Mouse (Mus musculus) layer of hippocampus, adult 18-20 months (tissue): ENCODE measurements around the gene Cep135. TPM values are rescaled to one million over a fixed set of nuclear protein-coding genes. Genes with fewer than 3 reads are reported as not detected.
A peak's percentile ranks its signal among the peaks of the same experiment; 100 is the strongest.

ENCODE experiments used
- DNase-seq, 2 experiments: peaks; one replicate each; pipeline ENCODE4 v3.0.0; 2022; ENCODE audit warnings: low spot score in 2 of 2
- total RNA-seq, 2 experiments: library from RNA; stranded (reverse); gene quantifications; 2 replicates each; pipeline ENCODE4 v1.2.3; 2021

Cep135 gene
- total RNA-seq, 2 experiments from 2014 or later = 6.0 to 6.7 TPM

DNA sequence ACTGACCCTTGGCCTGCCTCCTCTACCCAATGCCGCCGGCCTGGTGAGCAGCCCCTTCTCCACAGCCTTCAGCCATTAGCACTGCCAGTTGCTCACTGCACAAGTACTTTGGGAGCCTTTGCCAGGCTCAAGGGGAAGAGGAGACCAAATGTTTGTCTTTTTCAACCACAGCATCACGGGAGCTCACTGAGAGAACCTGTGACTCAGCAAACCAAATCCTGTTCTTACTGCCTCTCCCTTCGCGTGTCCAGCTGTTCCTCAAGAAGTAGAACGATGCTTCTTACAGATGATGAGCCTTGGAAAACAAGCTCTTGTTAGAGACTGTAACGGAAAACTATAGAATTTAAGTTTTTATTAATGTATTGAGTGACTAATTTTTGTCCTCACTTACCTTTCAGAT is 55.7 kb downstream of the Cep135 start:
- DNase-seq = no peak

DNA sequence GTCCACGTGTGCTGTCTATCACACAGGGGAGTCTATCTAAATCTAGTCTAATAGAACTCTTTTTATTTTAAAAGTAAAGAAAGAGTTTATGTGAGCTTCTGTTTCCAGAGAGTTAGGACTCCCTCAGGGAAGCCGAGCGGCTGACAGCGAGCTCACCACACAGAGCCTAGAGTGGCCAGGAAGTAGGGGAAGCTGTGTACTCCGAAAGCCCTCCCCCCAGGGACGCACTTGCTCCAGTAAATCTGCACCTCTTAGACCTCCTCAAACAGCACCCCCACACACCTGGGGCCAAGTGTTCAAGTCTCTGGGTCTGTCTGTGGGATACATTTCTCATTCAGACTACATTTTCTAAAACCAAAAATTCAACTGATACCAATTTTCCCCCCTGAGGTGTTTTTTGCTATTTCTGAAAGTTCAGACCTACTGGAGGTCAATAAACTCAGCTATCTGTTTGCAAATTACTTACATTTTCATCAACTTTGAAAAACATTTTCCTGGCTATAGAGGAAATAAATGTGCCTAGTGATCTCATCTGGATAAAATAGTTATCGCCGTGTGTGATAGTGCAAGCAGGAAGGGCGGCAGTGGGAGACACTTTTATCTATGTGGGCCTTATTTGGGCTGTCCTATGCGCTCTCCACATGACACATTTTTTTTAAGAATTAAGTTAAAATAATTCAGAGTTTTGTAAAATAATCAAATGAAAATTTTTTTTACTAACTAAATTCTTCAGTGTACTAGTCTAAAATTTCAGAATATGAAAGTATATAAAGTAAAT is 56.8 kb downstream of the Cep135 start:
- DNase-seq = no peak

DNA sequence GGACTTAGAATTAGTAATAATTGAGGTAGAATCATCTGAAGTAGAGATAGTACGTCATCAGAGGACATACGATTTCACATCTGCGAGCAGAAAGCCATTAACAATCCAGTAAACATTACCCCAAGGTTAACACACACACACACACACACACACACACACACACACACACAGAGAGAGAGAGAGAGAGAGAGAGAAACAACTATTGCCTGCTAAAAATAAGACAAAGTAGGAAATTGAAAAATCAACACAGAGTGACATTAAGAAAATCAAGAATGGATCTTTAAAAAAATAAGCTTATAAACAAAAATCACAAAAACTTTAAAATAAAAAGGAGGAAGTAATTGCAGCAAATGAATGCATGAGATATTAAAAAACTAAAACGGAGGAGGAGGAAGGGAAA is 61.4 kb downstream of the Cep135 start:
- no peak for DNase-seq

DNA sequence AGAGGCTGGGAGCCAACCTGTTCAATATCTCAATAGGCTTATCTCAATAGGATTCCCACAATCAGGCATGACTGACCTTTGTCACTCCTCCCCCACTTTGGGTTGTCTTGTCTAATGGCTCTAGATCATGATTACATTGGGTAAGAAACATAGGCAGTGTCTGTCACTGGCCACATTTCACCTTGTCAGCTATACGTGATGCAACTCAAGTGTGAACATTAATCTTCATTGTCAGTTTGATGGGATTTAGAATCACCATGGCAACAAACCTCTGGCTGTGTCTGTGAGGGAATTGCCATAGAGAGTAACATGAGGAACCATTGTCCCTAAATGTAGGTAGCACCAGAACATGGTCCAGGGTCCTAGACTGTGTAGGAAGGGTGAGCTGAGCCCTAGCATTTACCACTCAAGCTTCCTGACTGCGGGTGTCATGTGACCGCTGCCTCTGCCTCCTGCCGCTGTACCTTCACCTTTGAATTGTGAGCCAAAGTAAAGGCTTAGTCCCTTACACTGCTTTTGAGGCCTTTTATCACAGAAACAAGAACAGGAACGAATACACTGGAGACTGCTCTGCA is 62.7 kb downstream of the Cep135 start:
- no peak for DNase-seq

DNA sequence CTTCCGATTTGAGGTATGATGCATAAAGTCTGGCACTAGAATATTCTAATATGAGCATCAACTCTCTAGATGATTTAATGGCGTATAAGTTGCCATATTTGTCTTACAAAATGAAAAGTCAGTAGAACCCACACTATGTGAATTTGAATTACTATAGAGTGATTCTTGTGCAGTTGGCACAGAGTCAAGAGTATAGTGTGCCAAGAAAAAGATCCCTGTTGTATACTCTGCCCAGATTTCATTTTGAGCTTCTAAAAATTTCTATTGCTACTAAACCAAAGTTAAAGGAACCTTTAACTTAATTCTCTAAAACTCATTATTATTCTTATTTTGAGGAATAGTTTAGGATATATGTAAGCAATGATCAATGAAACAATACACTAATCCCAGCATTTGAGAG is 67.7 kb downstream of the Cep135 start, which contains the start of gene C530008M17Rik:
C530008M17Rik (plus strand) TSS at position 301 of the 400 bp plus-strand sequence.
- no peak for DNase-seq

DNA sequence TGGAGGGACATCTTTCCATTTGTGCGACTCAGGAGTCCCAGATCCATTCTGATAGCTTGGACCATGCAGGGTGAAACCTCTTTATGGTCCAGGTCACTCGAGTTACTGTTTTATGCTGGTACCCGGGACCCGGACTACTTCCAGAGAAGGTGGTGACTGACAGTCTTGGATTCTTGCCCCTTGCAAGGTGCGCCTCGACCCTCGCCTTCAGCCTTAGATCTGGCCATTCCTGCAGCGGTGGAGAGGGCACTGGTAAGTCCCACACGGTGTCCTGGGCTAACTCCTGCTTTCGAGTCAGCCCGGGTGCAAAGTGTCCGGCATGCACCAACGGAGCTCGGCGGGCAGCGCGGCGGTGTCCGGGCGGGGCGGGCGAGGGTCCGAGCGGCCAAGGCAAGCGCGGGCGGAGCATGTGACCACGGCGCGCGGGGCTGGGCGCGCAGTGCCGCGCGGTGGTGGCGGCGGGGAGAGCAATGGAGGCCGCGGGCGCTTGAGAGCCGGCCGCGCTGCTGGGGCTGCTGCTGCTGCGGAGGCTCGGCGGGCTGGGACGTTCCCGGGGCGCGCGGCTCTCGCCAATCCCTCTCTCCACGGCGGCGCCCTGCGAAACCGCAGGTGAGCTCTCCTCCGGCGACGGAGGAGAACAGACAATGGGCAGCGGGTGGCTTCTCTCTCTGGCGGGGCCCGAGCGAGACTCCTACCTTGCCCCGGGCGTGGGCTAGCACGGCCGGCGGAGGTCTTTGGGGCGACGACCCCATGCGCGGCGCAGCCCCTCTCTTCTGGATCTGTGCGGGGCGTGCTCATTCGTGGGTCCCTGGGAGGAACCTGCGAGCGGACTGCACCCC is 69.0 kb downstream of the Cep135 start:
- peak; percentile 57 to 67 for DNase-seq

DNA sequence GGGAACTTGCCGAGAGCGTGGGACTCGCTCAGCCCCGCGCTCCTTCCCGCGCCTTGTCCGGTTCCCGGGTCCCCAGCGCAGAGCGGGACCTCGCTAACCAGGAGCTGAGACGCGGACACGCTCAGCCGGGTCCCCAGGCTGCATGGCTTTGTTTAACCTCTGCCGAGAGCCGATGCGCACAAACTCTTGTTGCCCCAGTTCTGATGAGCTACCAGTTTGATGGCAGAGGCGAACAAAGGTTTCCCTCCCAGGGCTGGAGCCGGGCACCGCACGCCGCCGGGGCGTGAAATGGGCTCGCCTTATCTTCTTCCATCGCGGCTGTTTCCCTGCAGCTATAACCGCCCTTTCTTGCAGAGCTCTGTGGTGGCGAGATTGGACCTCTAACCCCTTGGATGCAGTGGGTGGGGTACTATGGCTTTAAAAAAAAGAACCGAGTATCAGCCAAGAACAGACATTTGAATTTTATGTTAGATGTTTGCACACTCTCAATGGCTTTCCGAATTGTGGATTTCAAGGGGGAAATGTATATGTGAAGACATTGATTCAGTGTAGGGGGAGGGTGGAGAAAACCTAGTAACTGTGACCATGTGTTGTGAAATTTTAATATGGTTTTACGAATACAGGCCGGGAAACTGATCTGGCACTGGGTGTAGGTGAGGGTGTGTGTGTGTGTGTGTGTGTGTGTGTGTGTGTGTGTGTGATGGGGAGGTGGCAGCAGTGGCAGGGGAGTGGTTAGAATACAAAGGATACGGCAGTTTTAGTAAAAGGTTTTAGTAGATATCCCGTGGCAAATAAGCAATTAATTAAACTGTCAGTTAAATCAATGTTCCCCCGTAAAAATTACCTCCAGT is 69.8 kb downstream of the Cep135 start:
- peak in 1 of 2 experiments; percentile 34 for DNase-seq

DNA sequence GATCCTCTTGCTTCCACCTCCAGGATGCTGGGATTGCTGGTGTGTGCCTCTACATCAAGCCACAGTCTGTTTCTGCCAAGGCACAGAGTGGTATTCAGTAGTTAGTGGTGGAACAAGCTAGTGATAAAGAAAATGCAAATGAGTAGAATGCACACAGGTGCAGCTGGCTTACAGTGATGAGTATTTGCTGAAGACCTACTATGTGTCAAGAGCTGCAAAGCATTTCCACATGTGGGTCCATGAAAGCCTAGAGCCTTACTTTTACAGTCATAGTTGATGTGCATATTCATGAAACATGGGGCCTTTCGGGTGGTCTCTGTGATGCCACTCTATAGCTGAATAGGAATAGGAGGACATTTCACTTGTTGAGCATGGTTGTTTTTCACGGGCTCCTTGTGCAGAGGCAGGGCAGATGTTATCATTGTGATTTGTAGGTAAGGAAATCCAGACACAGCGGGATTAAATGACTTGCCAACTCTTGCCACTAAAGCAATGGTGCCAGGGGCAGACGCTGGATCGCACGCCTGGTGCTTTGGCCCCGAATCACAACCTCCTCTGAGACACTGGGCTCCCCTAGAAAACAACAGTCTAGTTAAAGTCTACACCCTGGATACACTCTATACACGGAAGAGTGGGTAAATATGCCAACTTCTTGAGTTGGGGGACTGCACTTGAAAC is 71.6 kb downstream of the Cep135 start:
- DNase-seq = no peak

DNA sequence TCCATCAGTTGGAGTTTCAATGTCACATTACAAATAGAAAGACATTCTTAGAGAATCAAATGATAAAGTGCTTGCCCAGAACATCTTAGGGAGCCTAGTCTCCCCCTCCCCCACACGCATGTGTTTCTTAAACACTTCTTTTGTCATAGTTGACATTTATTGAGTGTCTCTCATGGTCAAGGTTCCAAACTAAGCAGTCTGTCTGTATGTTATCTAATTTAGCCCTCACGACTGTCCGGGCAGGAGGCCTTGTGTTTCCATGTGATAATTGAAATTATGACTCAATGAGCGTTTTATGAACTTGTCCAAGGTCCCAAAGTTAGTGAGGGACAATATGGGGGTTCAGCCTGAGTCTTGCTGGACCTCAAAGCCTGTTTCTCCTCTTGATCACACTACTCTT is 72.8 kb downstream of the Cep135 start:
- DNase-seq = no peak

DNA sequence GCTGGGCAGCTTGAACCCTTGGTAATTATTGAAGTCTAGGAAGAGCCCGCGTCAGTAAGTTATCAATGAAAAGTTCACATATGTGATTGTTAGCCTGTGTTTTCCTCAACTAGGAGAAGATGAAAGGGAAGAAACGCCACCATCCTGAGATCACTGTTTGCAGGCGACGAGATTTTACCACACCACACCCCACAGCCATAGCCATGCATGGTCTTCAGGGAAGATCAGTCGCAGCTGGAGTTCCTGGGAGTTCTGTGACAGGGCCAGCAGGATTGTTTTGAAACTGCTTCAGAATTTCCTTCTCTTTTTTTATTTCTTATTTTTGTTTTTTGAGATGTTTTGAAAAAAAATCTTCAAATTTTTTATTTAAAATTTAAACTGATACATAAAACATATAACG is 76.4 kb downstream of the Cep135 start:
- DNase-seq = no peak

DNA sequence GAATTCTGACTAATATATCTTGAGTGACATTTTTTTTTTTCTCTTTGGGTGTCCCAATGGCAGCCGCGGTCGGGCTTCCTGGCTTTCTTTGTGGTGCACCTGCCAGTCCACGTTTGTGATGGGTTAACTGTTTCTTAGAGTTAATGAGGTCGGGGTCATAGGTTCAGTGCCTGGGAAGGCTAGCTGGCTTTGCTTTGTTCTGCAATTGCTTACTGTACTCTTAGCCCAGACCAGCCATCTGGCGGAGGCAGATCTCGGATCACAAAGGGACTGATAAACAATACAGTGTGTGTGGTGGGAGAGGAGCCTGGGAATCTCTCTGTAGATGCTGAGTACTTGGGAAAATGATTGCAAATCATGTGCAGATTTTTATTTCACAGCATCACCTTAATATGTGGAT is 76.9 kb downstream of the Cep135 start:
- DNase-seq = no peak

DNA sequence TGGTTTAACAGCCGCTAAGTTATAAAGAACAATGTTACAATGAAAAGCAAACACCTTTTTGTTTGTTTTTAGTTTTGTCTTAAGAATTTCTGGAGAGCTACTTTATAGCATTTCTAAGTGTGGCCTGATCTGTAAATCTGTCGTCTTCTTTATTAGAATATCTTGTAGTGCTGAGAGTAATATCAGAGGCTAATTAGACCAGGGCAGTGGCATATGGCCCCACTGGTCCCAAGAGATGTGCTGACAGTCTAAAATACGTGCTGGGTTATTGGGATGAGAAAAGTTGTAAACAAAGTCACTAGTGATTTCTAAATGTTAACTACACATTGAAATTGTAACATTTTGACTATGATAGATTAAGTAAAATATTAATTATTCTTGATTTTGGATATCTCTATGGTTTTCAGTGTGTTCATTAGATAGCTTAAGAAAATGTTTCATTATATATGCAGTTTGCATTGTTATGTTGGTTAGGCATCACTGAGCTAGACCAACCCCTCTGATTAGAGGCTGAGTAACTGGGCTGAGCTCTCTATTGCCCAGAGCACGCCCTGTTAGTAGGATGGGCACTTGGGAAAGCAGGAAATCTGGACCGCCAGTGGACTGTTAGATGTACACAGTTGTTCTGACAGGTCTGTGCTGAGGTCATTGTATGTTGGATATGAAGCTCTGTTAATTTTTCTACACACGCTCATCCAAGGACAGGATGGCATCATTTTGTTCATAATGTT is 77.7 kb downstream of the Cep135 start:
- DNase-seq = no peak

DNA sequence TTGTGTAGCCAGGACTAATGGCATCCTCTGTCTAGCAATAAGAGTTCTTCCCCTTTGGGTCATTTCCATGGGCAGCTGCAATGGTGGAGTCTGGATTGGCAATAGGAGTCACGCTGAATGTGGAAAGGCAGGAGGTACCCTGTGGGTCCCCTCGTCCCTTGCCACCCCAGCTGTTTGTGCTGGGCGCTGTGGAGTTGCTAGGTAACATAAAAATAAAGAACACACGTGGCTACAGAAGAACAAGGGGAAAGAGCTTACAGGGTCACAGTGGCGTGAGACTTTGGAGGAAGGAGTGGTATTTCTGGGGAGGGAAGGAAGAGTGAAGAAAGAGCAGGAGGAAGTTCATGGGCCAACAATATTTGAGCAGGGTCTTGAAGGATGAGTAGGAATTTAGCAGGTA is 79.6 kb downstream of the Cep135 start:
- DNase-seq = no peak

DNA sequence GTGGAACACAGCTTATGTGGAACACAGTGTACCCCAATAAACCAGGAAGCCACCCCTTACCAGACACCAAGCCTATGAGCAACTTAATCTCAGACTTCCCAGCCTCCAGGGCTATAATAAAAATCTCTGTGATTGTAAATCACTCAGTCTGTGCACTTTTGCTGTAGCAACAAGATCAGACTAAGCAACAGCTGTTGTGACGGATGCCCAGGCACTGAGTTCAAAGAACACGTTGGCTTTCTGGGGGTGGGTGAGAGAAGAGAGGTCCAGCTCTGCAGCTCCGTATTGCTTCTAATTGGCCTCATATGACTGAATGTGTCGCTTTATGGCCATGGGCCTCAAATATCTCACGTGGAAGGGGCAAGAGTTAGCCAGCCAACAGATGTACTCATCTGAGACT is 80.0 kb downstream of the Cep135 start:
- peak in 1 of 2 experiments; percentile 17 for DNase-seq

DNA sequence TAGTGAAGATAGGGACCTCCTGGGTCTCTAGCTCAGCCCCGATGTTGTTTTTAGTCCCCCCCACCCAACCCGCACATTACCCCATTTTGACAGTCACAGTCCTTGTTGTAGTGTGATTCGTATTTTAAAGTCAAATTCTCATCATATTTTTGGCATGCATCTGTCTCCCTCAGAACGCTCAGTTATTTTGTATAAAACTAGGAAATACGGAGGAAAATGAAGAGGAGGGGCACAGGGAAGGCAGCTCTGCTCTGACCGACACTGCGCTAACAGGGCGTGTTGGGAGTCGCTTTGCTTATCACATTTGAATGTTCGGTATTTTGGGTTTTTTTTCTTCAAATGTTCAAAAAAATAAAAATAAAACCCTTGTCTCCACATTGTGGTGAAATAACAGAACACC is 81.7 kb downstream of the Cep135 start:
- peak in 1 of 2 experiments; percentile 30 for DNase-seq

DNA sequence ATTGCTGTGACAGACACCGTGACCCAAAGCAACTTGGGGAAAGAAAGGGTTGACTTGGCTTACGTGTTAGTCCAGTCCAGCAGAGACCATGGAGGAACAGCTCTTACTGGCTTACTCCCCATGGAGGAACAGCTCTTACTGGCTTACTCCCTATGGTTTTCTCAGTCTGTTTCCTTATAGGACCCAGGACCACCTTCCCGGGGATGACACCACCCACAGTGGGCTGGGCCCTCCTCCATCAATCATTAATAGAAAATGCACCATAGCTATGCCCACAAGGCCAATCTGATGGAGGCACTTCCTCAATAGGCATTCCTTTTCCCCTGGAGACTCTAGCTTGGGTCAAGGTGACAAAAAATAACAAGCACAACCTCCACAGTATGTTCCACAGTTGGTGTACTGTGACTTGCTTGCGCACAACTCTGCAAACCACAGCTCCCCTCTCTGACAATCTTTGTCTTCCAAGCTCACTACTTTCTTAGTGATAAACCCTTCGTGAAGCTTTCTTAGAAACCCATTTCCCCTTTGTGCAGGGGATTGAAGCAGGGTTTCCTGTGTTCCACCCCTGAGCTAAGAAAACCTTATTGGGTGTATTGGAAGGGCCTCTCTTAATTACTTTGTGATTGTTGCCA is 85.6 kb downstream of the Cep135 start:
- DNase-seq = no peak

DNA sequence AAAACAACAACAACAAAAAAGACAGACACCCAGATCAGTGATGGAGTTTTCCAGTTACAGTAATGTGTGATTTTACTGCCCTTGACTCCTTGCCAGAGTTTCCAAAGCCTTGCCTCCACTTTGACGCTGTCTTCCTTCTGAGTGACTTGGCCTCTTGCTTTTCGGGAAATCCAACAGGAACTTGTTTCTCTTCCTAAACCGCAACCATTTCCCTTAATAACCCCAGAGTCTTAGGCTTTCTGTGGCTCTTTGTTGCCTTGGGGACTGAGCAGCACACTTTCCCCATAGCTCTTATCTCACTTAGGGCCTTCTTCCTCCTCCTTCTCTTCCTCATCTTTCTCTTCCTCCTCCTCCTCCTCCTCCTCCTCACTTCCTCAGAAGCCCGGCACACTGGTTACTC is 86.9 kb downstream of the Cep135 start:
- no peak for DNase-seq

DNA sequence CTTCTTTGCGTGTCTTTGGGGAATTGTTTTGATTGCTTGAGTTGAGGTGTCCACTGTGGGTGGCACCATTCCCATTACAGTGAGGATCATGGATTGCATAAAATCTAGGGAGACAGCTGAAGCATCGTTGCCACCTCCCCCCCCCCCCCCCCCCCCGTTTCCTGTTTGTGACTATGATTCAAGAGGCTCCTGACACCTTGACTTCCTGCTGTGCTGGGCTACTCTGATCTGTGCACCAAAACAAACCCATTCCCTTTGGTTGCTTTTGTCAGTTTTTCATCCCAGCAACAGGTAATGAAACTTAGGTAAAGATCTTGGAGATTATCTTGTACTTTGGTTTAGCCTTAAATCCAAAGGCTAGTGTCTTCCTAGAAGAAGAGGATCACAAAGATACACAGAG is 92.5 kb downstream of the Cep135 start:
- no peak for DNase-seq

DNA sequence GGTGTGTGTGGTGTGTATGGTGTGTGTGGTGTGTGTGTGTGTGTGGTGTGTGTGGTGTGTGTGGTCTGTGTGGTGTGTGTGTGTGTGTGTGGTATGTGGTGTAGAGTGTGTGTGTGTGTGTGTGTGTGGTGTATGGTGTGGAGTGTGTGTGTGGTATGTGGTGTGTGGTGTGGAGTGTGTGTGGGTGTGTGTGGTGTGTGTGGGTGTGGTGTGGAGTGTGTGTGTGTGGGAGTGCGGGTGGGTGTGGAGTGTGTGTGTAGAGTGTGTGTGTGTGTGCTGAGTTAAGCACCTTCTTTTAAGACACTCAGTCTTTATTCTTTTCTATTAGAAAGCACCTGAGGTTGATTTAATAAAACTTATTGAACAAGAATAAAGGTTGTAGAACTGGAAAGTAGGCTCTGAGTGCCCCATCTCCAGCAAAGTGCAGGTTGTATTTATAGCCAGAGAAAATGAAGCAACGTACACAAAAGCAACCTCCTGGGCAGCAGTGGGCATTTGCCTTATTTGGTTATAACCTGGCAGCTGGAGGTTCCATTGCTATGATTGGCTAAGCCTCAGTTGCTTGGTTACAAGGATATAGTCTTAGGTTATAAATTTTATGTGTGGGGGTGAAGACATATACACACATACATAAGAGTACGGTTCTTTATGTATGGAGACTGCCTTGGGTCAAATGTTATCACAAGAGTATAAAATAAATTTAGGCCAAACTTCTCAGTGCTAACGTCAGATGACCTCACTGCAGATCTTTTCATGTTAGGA is 93.6 kb downstream of the Cep135 start:
- DNase-seq = no peak
